Mouse (Mus musculus): ENCODE data around the gene Macf1. TPM values are rescaled to one million over a fixed set of nuclear protein-coding genes. Genes with fewer than 3 reads are reported as not detected.

Gene Macf1
- polyA plus RNA-seq, 1 experiment from 2014 or later, result 57.3 TPM

DNA sequence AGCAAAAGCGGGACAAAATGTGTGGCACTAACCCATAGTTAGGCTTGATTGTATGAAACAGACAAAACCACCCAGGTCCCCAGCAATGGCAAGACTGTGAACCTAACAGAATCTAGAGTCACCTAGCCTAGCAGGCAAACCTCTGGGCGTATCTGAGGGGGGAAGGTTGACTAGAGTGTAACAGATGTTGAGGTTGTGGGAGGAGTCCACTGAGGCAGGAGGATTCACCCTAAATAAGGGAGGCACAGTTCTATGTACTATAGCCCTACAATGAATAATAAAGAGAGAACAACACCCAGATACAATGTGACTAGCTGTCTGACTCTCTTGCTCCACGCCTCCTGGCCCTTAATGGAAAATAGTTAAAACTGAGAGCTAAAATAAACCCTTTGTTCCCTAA lies 7.9 kb upstream of the Macf1 start:
- Histone ChIP-seq H3K4me1 (0 out of 2 replicates have a peak, but pooled peaks cover 3% of the 10 kb centered on the region), H3K36me3 (no peaks in the 10 kb centered on the region), H3K4me3 (no peak overlapping the region), H3K4me2 (replicated peaks) (no peak overlapping the region), H3K27ac (no peak overlapping the region), H3K9me3 (no peaks in the 10 kb centered on the region), H3K9ac (no peak overlapping the region), H3K27me3 (0 out of 2 replicates have a peak, but pooled peaks cover 3% of the 10 kb centered on the region)
- ATAC-seq (ENCODE audit: insufficient number of reproducible peaks, insufficient read depth, low FRiP score, low TSS enrichment), result no peak
- WGBS, result 82% methylated on average over 3 of the region's 3 CpGs

DNA sequence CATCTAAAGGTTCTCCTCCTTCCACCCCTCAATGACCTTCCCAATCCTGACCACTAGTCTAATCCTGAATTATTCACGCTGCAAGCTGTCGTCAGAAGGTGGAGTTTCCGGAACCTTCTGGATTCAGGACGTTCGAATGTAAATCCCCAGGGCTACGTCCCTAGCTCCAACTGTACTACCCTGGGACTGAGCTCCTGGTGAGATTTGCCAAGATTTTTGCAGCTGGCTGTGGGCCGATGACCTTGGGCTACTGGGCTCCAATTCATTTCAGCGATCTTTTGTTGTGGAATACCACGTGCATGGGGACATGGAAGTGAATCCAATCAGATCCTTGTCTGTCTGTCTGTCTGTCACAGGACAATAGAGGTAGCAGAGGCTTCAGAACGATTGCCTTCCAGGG lies 6.2 kb upstream of the Macf1 start:
- no peak overlapping the region for H3K4me3 ChIP-seq
- H3K9ac ChIP-seq, result no peak overlapping the region
- H3K9me3 ChIP-seq, result no peaks in the 10 kb centered on the region
- H3K4me1 ChIP-seq, result peaks cover 12% of the 10 kb centered on the region; the same call in 1 of the 2 replicates
- no peaks in the 10 kb centered on the region for H3K36me3 ChIP-seq
- ATAC-seq (ENCODE audit: insufficient number of reproducible peaks, insufficient read depth, low FRiP score, low TSS enrichment), result no peak
- H3K27ac ChIP-seq, result no peak overlapping the region
- WGBS, result 81% methylated on average over 10 of the region's 10 CpGs
- no peak overlapping the region for H3K4me2 ChIP-seq (replicated peaks)
- peaks cover 17% of the 10 kb centered on the region for H3K27me3 ChIP-seq

DNA sequence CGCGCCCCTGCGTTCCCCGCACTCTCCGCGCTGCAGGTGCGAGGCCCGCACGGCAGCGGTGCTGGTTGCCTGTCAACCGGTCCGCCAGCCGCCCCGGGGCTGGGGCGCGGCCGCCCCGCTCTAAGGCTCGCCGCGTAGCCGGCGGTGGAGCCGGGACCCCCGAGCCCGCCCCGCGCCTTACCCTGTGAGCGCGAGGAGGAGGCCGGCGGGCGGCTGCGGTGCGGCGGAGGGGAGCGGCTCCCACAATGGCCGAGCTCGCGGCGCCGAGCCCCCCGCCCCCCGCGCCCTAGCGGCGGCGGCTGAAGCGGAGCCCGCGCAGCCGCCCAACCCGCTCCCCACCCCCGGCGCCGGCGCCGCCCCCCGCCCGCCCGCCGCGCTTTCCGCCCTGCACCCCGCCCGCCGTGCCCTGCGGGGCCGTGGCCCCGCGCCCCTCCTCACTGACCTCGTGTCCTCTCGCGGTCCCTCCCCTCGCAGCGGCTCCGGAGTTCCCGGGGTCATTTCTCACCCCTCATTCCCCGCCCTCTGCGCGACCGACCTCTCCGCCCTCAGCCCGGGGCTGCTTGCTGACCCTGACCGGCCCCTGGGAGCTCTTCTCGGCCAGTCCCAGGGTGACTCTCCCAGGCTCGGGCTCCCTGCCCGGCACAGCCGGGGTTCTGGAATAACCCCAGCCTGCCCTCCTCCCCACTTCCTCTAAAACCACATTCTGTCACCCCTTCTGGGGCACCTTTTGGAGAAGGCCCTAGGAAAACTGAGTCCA lies 3.0 kb upstream of the Macf1 start:
- under 1% methylated on average over 42 of the region's 89 CpGs for WGBS
- Histone ChIP-seq H3K4me1 (peaks cover 12% of the 10 kb centered on the region; the same call in 1 of the 2 replicates), H3K9me3 (no peaks in the 10 kb centered on the region), H3K4me2 (replicated peaks) (peak overlapping the region; percentile 100), H3K27ac (peak overlapping the region; percentile 36; the same call in 1 of the 2 replicates), H3K36me3 (no peaks in the 10 kb centered on the region), H3K4me3 (peak overlapping the region; percentile 75), H3K27me3 (peaks cover 25% of the 10 kb centered on the region), H3K9ac (peak overlapping the region; percentile 77)
- ATAC-seq (ENCODE audit: insufficient number of reproducible peaks, insufficient read depth, low FRiP score, low TSS enrichment), result peak; percentile 41

DNA sequence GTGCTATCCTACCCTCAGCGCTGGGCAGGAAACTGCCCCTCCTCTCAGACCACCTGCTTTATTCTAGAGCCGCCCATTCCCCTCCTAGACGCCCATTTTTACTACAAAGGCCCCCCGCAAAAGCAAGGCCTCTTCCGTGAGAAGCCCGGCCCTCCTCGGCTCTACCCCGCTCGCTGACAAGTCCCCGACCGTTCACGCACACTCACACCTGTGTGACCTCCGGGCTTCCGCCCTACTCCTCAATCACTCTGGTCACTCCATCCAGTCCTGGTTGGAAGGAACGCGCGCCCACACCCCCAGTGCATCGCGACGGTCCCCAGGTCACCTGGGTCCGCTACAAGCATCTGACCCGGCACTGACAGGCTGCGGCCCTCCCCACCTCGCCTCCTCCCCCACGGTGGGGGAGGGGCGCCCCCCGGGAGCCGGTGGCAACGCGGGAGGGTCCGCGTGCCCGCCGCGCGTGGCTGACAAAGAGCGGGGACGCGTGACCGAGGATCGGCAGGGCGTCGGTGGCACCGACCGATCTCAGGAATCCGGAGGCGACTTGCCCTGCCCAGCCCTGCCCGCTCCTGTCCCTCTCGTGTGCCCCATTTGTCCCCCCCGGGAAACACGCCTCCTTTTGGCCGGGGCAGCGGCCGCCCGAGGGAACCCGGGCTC lies 2.3 kb upstream of the Macf1 start:
- under 1% methylated on average over 52 of the region's 56 CpGs for WGBS
- H3K36me3 ChIP-seq, result no peaks in the 10 kb centered on the region
- peak overlapping the region; percentile 36; the same call in 1 of the 2 replicates for H3K27ac ChIP-seq
- no peaks in the 10 kb centered on the region for H3K9me3 ChIP-seq
- H3K9ac ChIP-seq, result peak overlapping the region; percentile 77
- 0 out of 2 replicates have a peak, but pooled peaks have one; percentile 64 for ATAC-seq (ENCODE audit: insufficient number of reproducible peaks, insufficient read depth, low FRiP score, low TSS enrichment)
- H3K4me1 ChIP-seq, result peaks cover 12% of the 10 kb centered on the region; the same call in 1 of the 2 replicates
- peak overlapping the region; percentile 100 for H3K4me2 ChIP-seq (replicated peaks)
- H3K4me3 ChIP-seq, result peak overlapping the region; percentile 75
- peaks cover 25% of the 10 kb centered on the region for H3K27me3 ChIP-seq

- 52% methylated on average over 8 of the region's 8 CpGs for WGBS
- H3K27me3 ChIP-seq, result peaks cover 25% of the 10 kb centered on the region
- H3K4me3 ChIP-seq, result peak overlapping the region; percentile 75
- no peak for ATAC-seq (ENCODE audit: insufficient number of reproducible peaks, insufficient read depth, low FRiP score, low TSS enrichment)
- H3K9ac ChIP-seq, result no peak overlapping the region
- peaks cover 12% of the 10 kb centered on the region for H3K4me1 ChIP-seq
- no peak overlapping the region for H3K27ac ChIP-seq
- no peaks in the 10 kb centered on the region for H3K9me3 ChIP-seq
- peak overlapping the region; percentile 100 for H3K4me2 ChIP-seq (replicated peaks)
- H3K36me3 ChIP-seq, result no peaks in the 10 kb centered on the region
Observed at GRCm38 (mm10) chr4:123685506-123686242, 1.5 kb upstream of the Macf1 start.

- no peaks in the 10 kb centered on the region for H3K36me3 ChIP-seq
- H3K27me3 ChIP-seq, result peaks cover 25% of the 10 kb centered on the region
- H3K27ac ChIP-seq, result no peak overlapping the region
- no peak overlapping the region for H3K4me2 ChIP-seq (replicated peaks)
- no peak overlapping the region for H3K4me3 ChIP-seq
- peaks cover 12% of the 10 kb centered on the region for H3K4me1 ChIP-seq
- ATAC-seq (ENCODE audit: insufficient number of reproducible peaks, insufficient read depth, low FRiP score, low TSS enrichment), result no peak
- 71% methylated on average over 7 of the region's 7 CpGs for WGBS
- no peak overlapping the region for H3K9ac ChIP-seq
- no peaks in the 10 kb centered on the region for H3K9me3 ChIP-seq
Observed at GRCm38 (mm10) chr4:123685046-123685445, 886 bp upstream of the Macf1 start.

GRCm38 (mm10) chr4:123682291-123682690 lies 1.9 kb downstream of the Macf1 start:
- H3K4me3 ChIP-seq, result no peak overlapping the region
- H3K4me2 ChIP-seq (replicated peaks), result no peak overlapping the region
- H3K9me3 ChIP-seq, result no peaks in the 10 kb centered on the region
- no peak overlapping the region for H3K9ac ChIP-seq
- H3K27me3 ChIP-seq, result peaks cover 22% of the 10 kb centered on the region
- 80% methylated on average over 8 of the region's 8 CpGs for WGBS
- H3K4me1 ChIP-seq, result peaks cover 16% of the 10 kb centered on the region
- H3K36me3 ChIP-seq, result no peaks in the 10 kb centered on the region
- H3K27ac ChIP-seq, result no peak overlapping the region
- ATAC-seq (ENCODE audit: insufficient number of reproducible peaks, insufficient read depth, low FRiP score, low TSS enrichment), result no peak

DNA sequence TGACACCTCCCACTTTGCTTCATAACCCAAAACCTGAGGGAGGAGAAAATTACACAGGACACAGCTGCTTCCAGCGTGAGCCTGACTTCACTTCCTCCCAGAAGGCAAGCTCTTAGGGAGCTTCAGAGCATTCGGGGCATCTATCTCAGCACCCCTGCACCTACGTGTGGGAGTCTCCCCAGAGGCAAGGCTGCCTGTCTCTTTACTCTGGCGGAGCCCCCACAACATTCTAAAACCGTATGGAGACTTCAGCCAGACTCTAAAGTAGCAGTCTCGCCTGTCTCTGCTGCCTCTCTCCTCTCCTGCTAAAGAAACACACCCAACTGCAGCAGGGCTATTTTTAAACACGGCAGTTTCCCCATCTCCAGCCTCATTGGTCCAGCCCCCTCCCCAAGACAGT lies 3.2 kb downstream of the Macf1 start:
- peaks cover 23% of the 10 kb centered on the region for H3K4me1 ChIP-seq
- peaks cover 15% of the 10 kb centered on the region for H3K27me3 ChIP-seq
- no peak overlapping the region for H3K27ac ChIP-seq
- no peak for ATAC-seq (ENCODE audit: insufficient number of reproducible peaks, insufficient read depth, low FRiP score, low TSS enrichment)
- no peak overlapping the region for H3K4me3 ChIP-seq
- no peak overlapping the region for H3K9ac ChIP-seq
- 46% methylated on average over 7 of the region's 7 CpGs for WGBS
- no peaks in the 10 kb centered on the region for H3K9me3 ChIP-seq
- H3K4me2 ChIP-seq (replicated peaks), result no peak overlapping the region
- no peaks in the 10 kb centered on the region for H3K36me3 ChIP-seq

DNA sequence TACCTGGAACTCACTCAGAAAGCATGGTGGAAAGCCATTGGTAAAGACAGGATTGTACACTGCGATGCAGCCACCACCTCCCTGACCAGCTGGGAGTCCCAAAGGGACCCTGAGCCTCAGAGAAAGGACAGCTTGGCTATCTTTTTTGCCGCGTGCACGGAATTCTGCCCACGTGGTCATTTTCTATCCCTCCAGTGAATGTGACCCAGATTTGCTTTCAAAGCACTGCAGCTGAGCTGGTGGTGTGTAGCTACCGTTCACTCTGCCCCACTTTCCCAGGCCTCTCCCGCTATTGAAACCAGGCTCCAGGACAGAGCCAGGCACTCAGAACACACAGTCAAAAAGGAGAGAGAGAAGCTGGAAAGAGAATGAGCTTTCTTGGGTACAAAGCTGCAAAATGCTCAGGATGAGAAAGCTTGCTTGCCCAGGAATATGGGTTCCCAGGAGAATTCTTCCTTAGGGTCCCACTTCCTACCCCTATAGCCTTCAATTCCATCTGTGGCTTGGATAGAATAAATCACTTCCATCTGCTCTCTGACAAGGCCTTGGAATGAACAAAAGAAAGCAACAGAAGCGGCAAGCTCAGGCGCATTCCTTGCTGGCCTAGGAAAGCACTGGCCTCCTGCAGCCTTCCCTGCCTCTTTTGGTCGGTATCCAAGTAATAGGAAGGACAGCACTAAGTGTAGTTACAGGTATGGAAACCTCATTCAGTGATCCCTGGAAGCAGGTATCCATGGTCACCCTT lies 6.9 kb downstream of the Macf1 start:
- H3K4me2 ChIP-seq (replicated peaks), result no peak overlapping the region
- WGBS, result 17% methylated on average over 10 of the region's 10 CpGs
- no peaks in the 10 kb centered on the region for H3K27me3 ChIP-seq
- no peak for ATAC-seq (ENCODE audit: insufficient number of reproducible peaks, insufficient read depth, low FRiP score, low TSS enrichment)
- H3K4me1 ChIP-seq, result peaks cover 25% of the 10 kb centered on the region
- H3K4me3 ChIP-seq, result no peak overlapping the region
- H3K9ac ChIP-seq, result no peak overlapping the region
- H3K27ac ChIP-seq, result peak overlapping the region; percentile 69
- H3K36me3 ChIP-seq, result no peaks in the 10 kb centered on the region
- no peaks in the 10 kb centered on the region for H3K9me3 ChIP-seq

- no peak for ATAC-seq (ENCODE audit: insufficient number of reproducible peaks, insufficient read depth, low FRiP score, low TSS enrichment)
- Histone ChIP-seq H3K4me2 (replicated peaks) (no peak overlapping the region), H3K27me3 (no peaks in the 10 kb centered on the region), H3K36me3 (peaks cover 8% of the 10 kb centered on the region; the same call in 1 of the 2 replicates), H3K9me3 (no peaks in the 10 kb centered on the region), H3K4me3 (no peak overlapping the region), H3K9ac (no peak overlapping the region), H3K27ac (no peak overlapping the region), H3K4me1 (peaks cover 20% of the 10 kb centered on the region)
Observed at GRCm38 (mm10) chr4:123670598-123670997, 13.6 kb downstream of the Macf1 start.

- Histone ChIP-seq H3K4me2 (replicated peaks) (no peak overlapping the region), H3K4me3 (no peak overlapping the region), H3K9ac (no peak overlapping the region), H3K36me3 (peaks cover 8% of the 10 kb centered on the region; the same call in 1 of the 2 replicates), H3K27ac (no peak overlapping the region), H3K4me1 (peaks cover 20% of the 10 kb centered on the region), H3K9me3 (no peaks in the 10 kb centered on the region), H3K27me3 (no peaks in the 10 kb centered on the region)
- no peak for ATAC-seq (ENCODE audit: insufficient number of reproducible peaks, insufficient read depth, low FRiP score, low TSS enrichment)
- 65% methylated on average over 6 of the region's 6 CpGs for WGBS
Observed at GRCm38 (mm10) chr4:123669696-123670095, 14.5 kb downstream of the Macf1 start.

Data from embryonic facial prominence, embryonic 12.5 days (tissue).